Mouse (Mus musculus): ENCODE measurements around the gene Tubb1.

Gene Tubb1

GRCm38 (mm10) chr2:174443046-174443445 lies 7.4 kb upstream of the Tubb1 start:
- DNase-seq (ENCODE audit: low spot score in 2 of 2) = no peak

GRCm38 (mm10) chr2:174444359-174444758 lies 6.1 kb upstream of the Tubb1 start:
- no peak for DNase-seq (ENCODE audit: low spot score in 2 of 2)

GRCm38 (mm10) chr2:174445018-174445417 lies 5.5 kb upstream of the Tubb1 start:
- DNase-seq (ENCODE audit: low spot score in 2 of 2) = no peak

- DNase-seq (ENCODE audit: low spot score in 2 of 2) = no peak
Observed at GRCm38 (mm10) chr2:174446492-174446891, 4.0 kb upstream of the Tubb1 start.

GRCm38 (mm10) chr2:174446905-174447304 lies 3.6 kb upstream of the Tubb1 start:
- no peak for DNase-seq (ENCODE audit: low spot score in 2 of 2)

GRCm38 (mm10) chr2:174448405-174448804 lies 2.1 kb upstream of the Tubb1 start:
- DNase-seq (ENCODE audit: low spot score in 2 of 2) = no peak

- DNase-seq (ENCODE audit: low spot score in 2 of 2) = no peak
Observed at GRCm38 (mm10) chr2:174453681-174454080, 3.2 kb downstream of the Tubb1 start.

- DNase-seq (ENCODE audit: low spot score in 2 of 2) = no peak
Observed at GRCm38 (mm10) chr2:174459365-174459764, 8.9 kb downstream of the Tubb1 start.

GRCm38 (mm10) chr2:174463370-174463769 lies 12.9 kb downstream of the Tubb1 start:
- DNase-seq (ENCODE audit: low spot score in 2 of 2) = no peak

GRCm38 (mm10) chr2:174463789-174464523 lies 13.5 kb downstream of the Tubb1 start, which contains the start of gene Atp5e:
Gene Atp5e, minus strand, starts transcription at chr2:174464105.
- peak; percentile 93 to 97 for DNase-seq (ENCODE audit: low spot score in 2 of 2)

- no peak for DNase-seq (ENCODE audit: low spot score in 2 of 2)
Observed at GRCm38 (mm10) chr2:174470333-174470732, 19.8 kb downstream of the Tubb1 start.

- DNase-seq (ENCODE audit: low spot score in 2 of 2) = no peak
Observed at GRCm38 (mm10) chr2:174470786-174471405, 20.4 kb downstream of the Tubb1 start.

- DNase-seq (ENCODE audit: low spot score in 2 of 2) = no peak
Observed at GRCm38 (mm10) chr2:174472407-174472806, 21.9 kb downstream of the Tubb1 start.

GRCm38 (mm10) chr2:174472818-174473549 lies 22.5 kb downstream of the Tubb1 start, which contains the start of gene Prelid3b:
Gene Prelid3b, minus strand, starts transcription at chr2:174473081.
- peak; percentile 96 to 99 for DNase-seq (ENCODE audit: low spot score in 2 of 2)

- no peak for DNase-seq (ENCODE audit: low spot score in 2 of 2)
Observed at GRCm38 (mm10) chr2:174473550-174473927, 23.0 kb downstream of the Tubb1 start.

GRCm38 (mm10) chr2:174477543-174478319 lies 27.2 kb downstream of the Tubb1 start:
- DNase-seq (ENCODE audit: low spot score in 2 of 2) = no peak

- no peak for DNase-seq (ENCODE audit: low spot score in 2 of 2)
Observed at GRCm38 (mm10) chr2:174478746-174479145, 28.3 kb downstream of the Tubb1 start.

GRCm38 (mm10) chr2:174487005-174487404 lies 36.5 kb downstream of the Tubb1 start:
- DNase-seq (ENCODE audit: low spot score in 2 of 2) = no peak

GRCm38 (mm10) chr2:174492858-174493257 lies 42.4 kb downstream of the Tubb1 start:
- peak in 1 of 2 experiments; percentile 56 for DNase-seq (ENCODE audit: low spot score in 2 of 2)

- no peak for DNase-seq (ENCODE audit: low spot score in 2 of 2)
Observed at GRCm38 (mm10) chr2:174500814-174501503, 50.5 kb downstream of the Tubb1 start.

- no peak for DNase-seq (ENCODE audit: low spot score in 2 of 2)
Observed at GRCm38 (mm10) chr2:174501517-174501916, 51.0 kb downstream of the Tubb1 start.

All from left cerebral cortex, adult 9 months (tissue).